Mouse (Mus musculus) common myeloid progenitor, adult 5-6 weeks (primary cell): ENCODE results near the gene Bglap2. TPM values are rescaled to one million over a fixed set of nuclear protein-coding genes. Genes with fewer than 3 reads are reported as not detected.
"Not testable (repeated sequence)": the region's sequence is repeated elsewhere in the genome, so short reads cannot be mapped to it uniquely, and the experiment has no call there.

Experiments
- ATAC-seq: replicated peaks from 2 replicates; pipeline ENCODE4 v1.8.0; 2016; ENCODE audit warnings: low read depth, mild to moderate bottlenecking, moderate TSS enrichment, inconsistent platforms; ENCODE audit not compliant: poor library complexity, severe bottlenecking
- total RNA-seq: library from RNA; stranded (forward); fragments of 200-1000, 187-1606 nt; gene quantifications from 2 replicates; pipeline ENCODE4 v1.2.3, GENCODE M21; 2017

The Bglap2 gene
- not detected in 2 replicates for total RNA-seq

GRCm38 (mm10) chr3:88378599-88378998 is at the start of gene Bglap2:
Bglap2 (minus strand) TSS chr3:88378699.
- ATAC-seq, result not testable (repeated sequence)

GRCm38 (mm10) chr3:88427342-88427905 is 48.9 kb upstream of the Bglap2 start:
- ATAC-seq, result no peak

- no peak for ATAC-seq
Measured at GRCm38 (mm10) chr3:88425708-88426420, 47.4 kb upstream of the Bglap2 start.

- ATAC-seq, result no peak
Measured at GRCm38 (mm10) chr3:88425330-88425689, 46.8 kb upstream of the Bglap2 start.

- peak; percentile 99 for ATAC-seq
Measured at GRCm38 (mm10) chr3:88424605-88425329, 46.3 kb upstream of the Bglap2 start, which contains the start of gene Slc25a44. Slc25a44 (minus strand) TSS chr3:88425139.

- no peak; the same call in 1 of the 2 replicates for ATAC-seq
Measured at GRCm38 (mm10) chr3:88422020-88422720, 43.7 kb upstream of the Bglap2 start.

- no peak for ATAC-seq
Measured at GRCm38 (mm10) chr3:88420771-88421170, 42.3 kb upstream of the Bglap2 start.

- ATAC-seq, result no peak
Measured at GRCm38 (mm10) chr3:88418016-88418415, 39.5 kb upstream of the Bglap2 start.

GRCm38 (mm10) chr3:88415668-88416067 is 37.2 kb upstream of the Bglap2 start:
- no peak for ATAC-seq

- ATAC-seq, result no peak
Measured at GRCm38 (mm10) chr3:88412636-88413035, 34.1 kb upstream of the Bglap2 start.

GRCm38 (mm10) chr3:88411681-88412080 is 33.2 kb upstream of the Bglap2 start:
- ATAC-seq, result no peak

- ATAC-seq, result no peak
Measured at GRCm38 (mm10) chr3:88410645-88411031, 32.1 kb upstream of the Bglap2 start.

- peak; percentile 93 for ATAC-seq
Measured at GRCm38 (mm10) chr3:88409741-88410644, 31.5 kb upstream of the Bglap2 start, which contains the start of gene Pmf1. Pmf1 (minus strand) TSS chr3:88410331.

- no peak for ATAC-seq
Measured at GRCm38 (mm10) chr3:88408953-88409352, 30.5 kb upstream of the Bglap2 start.

GRCm38 (mm10) chr3:88407529-88407928 is 29.0 kb upstream of the Bglap2 start:
- ATAC-seq, result no peak

GRCm38 (mm10) chr3:88407090-88407489 is 28.6 kb upstream of the Bglap2 start:
- ATAC-seq, result peak; percentile 48

GRCm38 (mm10) chr3:88403522-88404230 is 25.2 kb upstream of the Bglap2 start:
- ATAC-seq, result no peak

- no peak for ATAC-seq
Measured at GRCm38 (mm10) chr3:88398666-88399065, 20.2 kb upstream of the Bglap2 start.

- no peak for ATAC-seq
Measured at GRCm38 (mm10) chr3:88395742-88396141, 17.2 kb upstream of the Bglap2 start.
